18 mouse cellular contexts compared by ENCODE assay signal in the genomic region with DNA sequence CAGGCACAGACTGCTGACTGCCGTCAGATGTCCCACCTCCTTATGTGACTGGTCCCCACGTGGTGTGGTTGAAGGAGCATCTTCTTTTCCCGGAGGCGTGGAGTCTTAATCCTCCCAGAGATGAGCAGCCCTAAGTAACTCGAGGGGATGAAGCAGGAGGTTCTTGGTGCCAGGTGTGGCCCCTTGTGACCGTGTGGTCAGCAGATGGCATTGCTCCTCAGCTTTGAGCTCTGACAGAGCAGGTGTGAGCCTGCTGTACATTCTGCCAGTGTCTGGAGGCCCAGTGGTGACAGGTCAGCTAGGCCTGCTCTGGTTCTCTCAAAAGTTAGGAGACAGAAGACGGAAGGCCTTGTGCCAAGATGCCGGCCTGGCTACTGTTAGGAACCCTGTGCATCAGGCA.
"Had no signal": no experiment of that assay in that cellular context is flagged by ENCODE, and none has a peak within 500 bp of the region (broad histone marks: within the 10 kb centered on the region; RNA-seq: fewer than 3 reads in every experiment).

No protein-coding gene starts in this region.

- H3K27ac ChIP-seq: limb, embryonic 10.5 days; limb, embryonic 13.5 days; liver, embryonic 12.5 days; liver, embryonic 15.5 days; midbrain, embryonic 10.5 days; midbrain, embryonic 13.5 days had no signal

- H3K9me3 ChIP-seq: kidney, embryonic 15.5 days; limb, embryonic 10.5 days; limb, embryonic 13.5 days; liver, embryonic 12.5 days; liver, embryonic 15.5 days; lung, embryonic 15.5 days; megakaryocyte, embryonic 14.5 days; midbrain, embryonic 10.5 days; midbrain, embryonic 13.5 days had no signal

- H3K4me3 ChIP-seq: kidney, embryonic 15.5 days; limb, embryonic 10.5 days; limb, embryonic 13.5 days; liver, embryonic 12.5 days; liver, embryonic 15.5 days; lung, embryonic 15.5 days; megakaryocyte, embryonic 14.5 days; midbrain, embryonic 10.5 days; midbrain, embryonic 13.5 days had no signal

- ATAC-seq: liver, embryonic 12.5 days; midbrain, embryonic 13.5 days; midbrain, embryonic 16.5 days had no signal

- H3K9ac ChIP-seq: limb, embryonic 13.5 days; liver, embryonic 12.5 days; liver, embryonic 15.5 days; lung, embryonic 15.5 days; midbrain, embryonic 13.5 days had no signal

- DNase-seq: kidney, postnatal 14 days; kidney, postnatal 4 days; liver; lung, adult 18-20 months; lung, postnatal 10 days; lung, postnatal 36 days; thymus, adult 18-20 months; thymus, postnatal 36 days had no signal

- H3K27me3 ChIP-seq: kidney, embryonic 15.5 days; limb, embryonic 13.5 days; liver, embryonic 12.5 days; lung, embryonic 15.5 days; megakaryocyte, embryonic 14.5 days; midbrain, embryonic 13.5 days had no signal

- H3K4me2 ChIP-seq: liver, embryonic 12.5 days; liver, embryonic 15.5 days; midbrain, embryonic 13.5 days had no signal
